Mouse (Mus musculus) kidney, adult 8-10 months (tissue): ENCODE measurements at regions not wholly inside any gene's neighbourhood (a gene's known extent, or its start where the extent isn't known, plus 50 kb on each side); places are given as distances from the start of the nearest gene placed in this dataset.

ENCODE experiments used
- DNase-seq, 2 experiments: peaks; one replicate each; pipeline ENCODE4 v3.0.0; 2022

DNA sequence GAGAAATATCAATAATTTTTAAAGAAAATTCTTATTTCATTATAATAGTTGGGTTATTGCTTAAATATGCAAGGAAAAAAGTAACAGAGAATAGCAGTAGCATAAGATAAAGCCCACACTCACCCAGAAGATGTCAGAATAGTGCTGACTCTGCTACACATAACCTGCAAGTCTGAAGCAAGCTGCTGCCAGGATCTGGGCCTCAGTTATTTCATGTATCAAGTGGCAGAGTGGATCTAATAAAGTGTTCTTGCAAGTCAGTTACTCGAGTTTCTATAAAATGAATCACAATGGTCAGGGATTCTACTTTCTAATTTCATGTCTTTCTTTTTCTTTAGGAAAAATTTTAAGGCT lies 466.2 kb downstream of the Klhl13 start:
- DNase-seq: no peak

DNA sequence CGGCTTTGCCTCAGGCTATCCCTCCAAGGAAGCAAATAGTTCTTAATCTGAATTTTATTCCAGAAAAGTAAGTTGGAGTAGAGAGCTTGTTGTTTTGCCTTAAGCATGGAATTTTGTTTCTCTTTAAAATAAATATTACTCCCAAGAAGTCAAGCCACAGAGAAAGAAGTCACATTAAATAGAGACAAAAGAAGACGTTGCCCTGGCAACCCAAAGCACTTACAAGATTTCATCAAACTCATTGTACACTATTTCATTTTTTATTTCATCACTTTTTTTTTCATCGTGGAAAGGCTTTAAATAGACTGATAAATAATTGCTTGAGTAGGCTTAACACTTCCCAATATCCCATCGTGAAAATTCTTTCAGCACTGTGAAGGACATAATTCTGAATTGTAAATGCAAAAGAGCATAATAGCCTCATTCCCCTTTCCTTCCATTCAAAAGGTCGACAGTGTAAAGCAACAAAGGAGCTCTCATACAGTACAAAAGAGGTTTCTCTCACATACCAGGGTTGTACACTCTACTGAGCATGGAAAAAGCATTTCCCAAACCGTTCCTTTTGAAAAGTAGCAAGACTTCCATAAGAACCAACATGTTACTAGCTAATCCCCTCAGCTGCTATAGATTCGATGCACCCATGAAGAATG lies 466.7 kb downstream of the Klhl13 start:
- no peak for DNase-seq

DNA sequence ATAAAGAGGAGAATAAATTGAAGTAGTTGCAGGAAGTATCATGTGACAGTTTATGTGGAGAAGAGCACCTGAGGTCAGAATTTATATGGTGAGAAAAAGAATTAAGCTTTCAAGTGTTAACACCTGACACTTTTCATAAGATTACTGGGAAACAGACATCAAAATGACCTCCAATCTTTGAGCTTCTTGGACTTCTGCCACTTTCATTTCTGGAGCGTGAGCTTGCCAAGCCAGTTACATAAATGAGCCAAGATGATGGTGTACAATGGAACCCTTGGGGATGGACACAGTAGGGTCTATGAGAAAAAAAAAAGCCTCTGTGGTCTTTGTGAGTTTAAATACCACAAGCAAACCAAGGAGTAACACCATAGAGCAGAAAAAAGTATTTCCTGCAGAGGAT lies 495.1 kb downstream of the Klhl13 start:
- DNase-seq: peak in 1 of 2 experiments; percentile 1

DNA sequence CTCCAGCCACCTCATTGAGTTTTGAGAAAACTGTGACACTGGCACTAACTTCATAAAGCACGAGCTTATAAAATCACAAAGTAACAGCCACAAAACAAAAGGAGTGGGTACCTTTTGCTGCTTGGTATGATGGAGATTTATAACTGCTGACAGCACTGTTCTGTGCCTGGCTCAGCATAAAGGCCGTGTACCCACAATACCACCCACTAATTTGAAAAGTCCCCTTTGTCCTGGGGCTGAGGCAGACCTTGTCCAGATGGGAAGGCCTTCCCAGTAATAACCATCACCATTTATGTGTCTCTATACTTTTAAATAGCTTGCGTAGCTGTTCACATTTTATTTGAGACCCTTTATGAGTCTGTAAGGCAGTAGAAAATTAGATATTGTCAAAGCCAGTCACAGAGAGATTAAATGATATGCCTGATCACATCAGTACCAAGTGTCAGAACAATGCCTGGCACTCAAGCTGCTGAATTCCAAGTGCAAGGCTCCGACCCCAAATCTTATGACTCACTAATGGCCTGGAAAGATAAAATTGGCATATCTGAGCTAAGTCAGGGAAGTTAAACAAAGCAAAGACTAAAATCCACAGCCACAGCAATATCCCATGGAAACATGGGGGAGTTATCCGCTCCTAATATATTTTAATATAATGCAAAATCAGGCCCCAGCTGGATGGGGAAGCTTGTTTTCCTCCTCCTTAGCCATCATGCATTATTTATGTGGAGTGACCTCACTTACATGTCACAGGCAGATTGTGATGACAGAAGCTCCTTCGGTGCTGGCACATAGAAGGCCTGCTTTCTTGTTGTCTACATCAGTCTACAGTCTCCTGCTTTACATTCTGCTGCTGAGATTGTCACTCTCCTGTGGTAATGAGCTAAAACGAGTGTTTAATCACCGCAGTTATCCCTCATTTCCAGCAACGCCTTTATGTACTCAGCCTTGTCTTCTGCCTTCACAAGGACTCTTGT lies 515.1 kb downstream of the Klhl13 start:
- DNase-seq: no peak

DNA sequence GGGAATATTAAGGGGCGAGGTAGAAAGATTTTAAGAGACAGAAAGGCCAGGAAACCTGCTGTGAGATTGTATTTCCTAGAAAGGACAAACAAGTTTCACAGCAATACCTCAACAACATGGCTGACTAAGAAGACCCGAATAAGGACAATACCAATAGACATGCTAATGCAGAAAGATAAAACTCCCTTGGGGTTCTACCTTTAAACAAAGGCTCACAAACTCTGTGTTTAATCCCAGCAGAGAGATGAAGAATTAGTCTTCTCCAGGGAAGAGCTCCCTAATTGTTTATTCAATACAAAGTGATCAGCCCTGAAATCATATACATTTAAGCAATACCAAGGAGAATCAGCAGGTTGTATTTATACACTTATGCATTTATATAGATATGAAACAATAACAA lies 516.1 kb downstream of the Klhl13 start:
- no peak for DNase-seq

DNA sequence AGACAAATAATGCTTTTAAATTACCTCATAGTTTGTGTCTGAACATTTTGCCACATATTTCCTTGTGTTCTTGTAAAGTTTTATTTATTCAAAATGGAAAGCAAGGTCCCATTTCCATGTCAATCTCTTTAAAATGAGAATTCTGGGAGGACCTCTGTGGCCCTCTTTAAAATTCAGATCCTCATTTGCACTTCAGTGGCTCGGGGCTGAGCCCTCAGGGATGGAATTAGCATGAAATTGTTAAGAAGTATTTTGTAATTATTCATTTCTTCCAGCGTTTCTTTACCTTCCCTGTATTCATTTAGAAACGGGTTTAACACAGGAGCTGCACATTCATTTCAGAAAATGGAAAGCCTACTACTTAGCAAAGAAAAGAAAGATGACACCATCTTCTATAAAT lies 531.7 kb downstream of the Klhl13 start:
- DNase-seq: no peak

DNA sequence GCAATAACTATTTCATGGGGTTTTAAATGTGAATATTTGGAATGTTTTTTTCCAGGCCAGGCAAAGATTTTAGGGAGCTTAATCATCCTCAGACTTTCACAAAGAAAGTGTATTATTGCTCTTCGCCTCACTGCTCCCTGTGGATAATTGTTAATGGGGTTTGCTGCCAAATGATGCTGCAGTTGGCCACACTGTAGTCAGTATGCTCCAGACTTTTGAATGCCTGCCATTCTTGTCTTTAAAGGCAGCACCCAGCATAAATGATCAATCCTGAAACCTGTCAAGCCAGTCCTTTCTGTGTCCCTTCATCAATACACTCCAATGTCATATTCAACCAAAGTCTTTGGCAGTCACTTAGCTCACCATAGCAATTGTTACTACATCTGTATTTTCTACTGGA lies 559.7 kb downstream of the Klhl13 start:
- DNase-seq: no peak

DNA sequence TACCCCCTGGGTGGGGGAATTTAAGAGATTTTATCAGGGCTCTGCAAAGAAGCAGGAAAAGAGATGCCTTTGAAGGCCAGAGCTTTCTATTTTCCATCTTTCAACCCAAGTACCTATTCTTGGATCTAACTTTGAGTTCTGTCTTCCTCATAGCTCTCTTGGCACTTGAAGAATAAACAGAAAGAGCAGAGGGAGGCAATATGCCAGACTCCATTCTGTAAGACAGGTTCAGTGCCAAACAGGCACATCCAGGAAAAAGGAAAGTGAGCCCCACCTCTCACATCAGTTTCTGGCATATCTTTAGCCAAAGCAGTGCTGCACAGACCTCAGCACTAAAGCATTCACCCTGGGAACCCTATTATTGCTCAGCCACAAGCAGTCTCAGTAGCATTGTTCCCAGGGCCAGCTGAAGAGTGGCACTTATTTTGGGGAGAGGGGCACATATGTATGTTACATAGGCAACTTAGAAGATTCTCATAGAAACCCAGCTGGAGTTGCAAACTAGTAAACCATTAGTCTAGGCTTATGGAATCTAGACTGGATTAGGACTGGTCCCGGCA lies 594.8 kb downstream of the Klhl13 start:
- DNase-seq: no peak

DNA sequence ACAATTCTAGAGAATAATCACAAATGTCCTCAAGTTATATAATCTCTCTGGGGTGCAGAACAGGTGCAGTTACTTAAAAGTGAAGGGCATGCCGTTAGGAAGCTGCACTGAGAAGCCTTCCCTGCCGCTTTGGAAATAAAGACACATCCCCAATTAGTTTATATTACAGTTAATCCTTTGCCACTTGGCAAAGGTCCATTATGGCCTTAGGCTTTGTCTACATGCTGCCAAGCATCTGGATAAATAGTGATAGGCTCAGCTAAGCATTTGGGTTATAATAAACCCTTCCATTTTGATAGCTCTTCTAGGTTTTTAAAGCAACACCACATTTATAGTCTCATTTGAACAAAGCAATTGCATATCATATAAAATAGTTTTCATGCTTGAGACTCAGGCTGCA lies 625.6 kb downstream of the Klhl13 start:
- no peak for DNase-seq

DNA sequence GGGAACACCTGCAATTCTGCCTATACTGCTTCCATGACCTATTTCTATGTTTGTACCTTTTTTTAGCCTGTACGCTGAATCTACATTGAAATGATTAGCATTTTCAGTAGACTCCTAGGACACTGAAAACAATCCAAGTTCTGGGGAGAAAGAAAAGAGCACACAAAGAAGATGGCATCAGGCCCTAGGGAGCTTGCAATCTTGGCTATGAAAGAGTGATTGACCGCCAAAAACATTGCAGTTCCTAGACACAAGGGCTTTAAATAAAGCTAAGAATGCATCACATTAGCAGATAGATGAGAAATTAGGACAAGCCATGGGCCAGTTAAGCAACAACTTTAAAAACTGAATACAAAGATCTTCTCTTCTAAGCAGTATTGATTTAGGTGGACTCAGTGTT lies 666.7 kb downstream of the Klhl13 start:
- DNase-seq: no peak

DNA sequence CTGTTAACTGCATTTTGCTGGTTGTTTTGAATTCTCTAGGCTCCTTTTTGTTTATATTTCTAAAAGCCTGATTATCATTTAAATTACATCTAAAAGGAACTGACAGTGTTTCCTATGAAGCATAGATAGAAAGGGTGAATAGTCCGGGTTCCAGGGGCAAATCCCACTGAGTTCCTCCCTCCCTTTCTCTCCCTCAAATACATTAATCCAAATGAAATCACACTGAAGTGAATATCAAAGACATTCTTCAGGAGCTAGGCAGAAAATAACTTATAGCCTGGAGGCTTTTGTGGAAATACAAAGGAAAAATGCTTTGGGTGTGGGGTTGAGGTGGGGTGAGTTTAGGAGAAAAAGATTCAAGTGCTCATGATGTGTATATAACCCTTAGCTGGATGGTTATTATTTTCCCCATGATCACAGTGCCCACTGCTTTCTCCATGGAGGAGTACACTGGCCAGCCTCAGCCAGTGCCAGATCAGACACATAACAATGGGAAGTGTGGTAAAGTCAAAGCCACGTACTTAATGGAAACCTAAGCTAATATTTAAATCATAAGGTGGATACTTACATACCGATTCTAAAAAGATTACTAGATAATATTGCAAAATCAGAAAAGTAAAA lies 707.0 kb downstream of the Klhl13 start:
- no peak for DNase-seq
